Mouse (Mus musculus): ENCODE measurements around the gene Gm10842. TPM values are rescaled to one million over a fixed set of nuclear protein-coding genes. Genes with fewer than 3 reads are reported as not detected.
A peak's percentile ranks its signal among the peaks of the same experiment; 100 is the strongest.

Gm10842 gene
- polyA plus RNA-seq, 1 experiment from 2014 or later, result not detected

- no peak for DNase-seq (ENCODE audit: low spot score)
- no peak overlapping the region for H3K27ac ChIP-seq (replicated peaks; ENCODE audit: low read depth, low read length)
- 76% methylated on average over 3 of the region's 3 CpGs for WGBS
- no peaks in the 10 kb centered on the region for H3K9me3 ChIP-seq (replicated peaks; ENCODE audit: control insufficient read depth, low read length)
- H3K4me3 ChIP-seq (ENCODE audit: low read depth, low read length), result no peak overlapping the region
- H3K4me2 ChIP-seq (ENCODE audit: low read depth, low read length), result no peak overlapping the region
- H3K4me1 ChIP-seq (ENCODE audit: control insufficient read depth, insufficient read depth, low read length), result peaks cover 2% of the 10 kb centered on the region
- no peak overlapping the region for H3K9ac ChIP-seq (replicated peaks; ENCODE audit: low read length)
- no peak for ATAC-seq (replicated peaks; ENCODE audit: insufficient number of reproducible peaks, low FRiP score, low TSS enrichment, low read depth)
- no peaks in the 10 kb centered on the region for H3K36me3 ChIP-seq (replicated peaks; ENCODE audit: control insufficient read depth, insufficient read depth, low read depth, low read length)
- no peaks in the 10 kb centered on the region for H3K27me3 ChIP-seq (ENCODE audit: control insufficient read depth, insufficient read depth, low read length)
Measured at GRCm38 (mm10) chr11:105149353-105149752, 2.7 kb downstream of the Gm10842 start.

- Histone ChIP-seq H3K9ac (replicated peaks; ENCODE audit: low read length) (no peak overlapping the region), H3K27ac (replicated peaks; ENCODE audit: low read depth, low read length) (no peak overlapping the region), H3K27me3 (ENCODE audit: control insufficient read depth, insufficient read depth, low read length) (no peaks in the 10 kb centered on the region), H3K4me3 (ENCODE audit: low read depth, low read length) (no peak overlapping the region), H3K4me1 (ENCODE audit: control insufficient read depth, insufficient read depth, low read length) (peaks cover 2% of the 10 kb centered on the region), H3K9me3 (replicated peaks; ENCODE audit: control insufficient read depth, low read length) (no peaks in the 10 kb centered on the region), H3K4me2 (ENCODE audit: low read depth, low read length) (no peak overlapping the region), H3K36me3 (replicated peaks; ENCODE audit: control insufficient read depth, insufficient read depth, low read depth, low read length) (no peaks in the 10 kb centered on the region)
- WGBS, result 90% methylated on average over 1 of the region's 1 CpGs
- no peak for ATAC-seq (replicated peaks; ENCODE audit: insufficient number of reproducible peaks, low FRiP score, low TSS enrichment, low read depth)
- DNase-seq (ENCODE audit: low spot score), result no peak
Measured at GRCm38 (mm10) chr11:105149766-105150165, 3.1 kb downstream of the Gm10842 start.

GRCm38 (mm10) chr11:105150691-105151090 is 4.0 kb downstream of the Gm10842 start:
- H3K27ac ChIP-seq (replicated peaks; ENCODE audit: low read depth, low read length), result no peak overlapping the region
- no peak for ATAC-seq (replicated peaks; ENCODE audit: insufficient number of reproducible peaks, low FRiP score, low TSS enrichment, low read depth)
- no peaks in the 10 kb centered on the region for H3K27me3 ChIP-seq (ENCODE audit: control insufficient read depth, insufficient read depth, low read length)
- H3K4me3 ChIP-seq (ENCODE audit: low read depth, low read length), result no peak overlapping the region
- H3K36me3 ChIP-seq (replicated peaks; ENCODE audit: control insufficient read depth, insufficient read depth, low read depth, low read length), result no peaks in the 10 kb centered on the region
- H3K4me1 ChIP-seq (ENCODE audit: control insufficient read depth, insufficient read depth, low read length), result peaks cover 2% of the 10 kb centered on the region
- no peak overlapping the region for H3K9ac ChIP-seq (replicated peaks; ENCODE audit: low read length)
- no peak for DNase-seq (ENCODE audit: low spot score)
- no peak overlapping the region for H3K4me2 ChIP-seq (ENCODE audit: low read depth, low read length)
- WGBS, result 53% methylated on average over 4 of the region's 4 CpGs
- H3K9me3 ChIP-seq (replicated peaks; ENCODE audit: control insufficient read depth, low read length), result no peaks in the 10 kb centered on the region

GRCm38 (mm10) chr11:105151226-105152016 is 4.7 kb downstream of the Gm10842 start:
- H3K4me1 ChIP-seq (ENCODE audit: control insufficient read depth, insufficient read depth, low read length), result peaks cover 2% of the 10 kb centered on the region
- no peaks in the 10 kb centered on the region for H3K27me3 ChIP-seq (ENCODE audit: control insufficient read depth, insufficient read depth, low read length)
- DNase-seq (ENCODE audit: low spot score) (peak; percentile 11), ATAC-seq (replicated peaks; ENCODE audit: insufficient number of reproducible peaks, low FRiP score, low TSS enrichment, low read depth) (no peak)
- no peak overlapping the region for H3K27ac ChIP-seq (replicated peaks; ENCODE audit: low read depth, low read length)
- H3K9me3 ChIP-seq (replicated peaks; ENCODE audit: control insufficient read depth, low read length), result no peaks in the 10 kb centered on the region
- H3K9ac ChIP-seq (replicated peaks; ENCODE audit: low read length), result no peak overlapping the region
- 17% methylated on average over 19 of the region's 19 CpGs for WGBS
- no peaks in the 10 kb centered on the region for H3K36me3 ChIP-seq (replicated peaks; ENCODE audit: control insufficient read depth, insufficient read depth, low read depth, low read length)
- H3K4me2 ChIP-seq (ENCODE audit: low read depth, low read length), result no peak overlapping the region
- no peak overlapping the region for H3K4me3 ChIP-seq (ENCODE audit: low read depth, low read length)

- no peak for ATAC-seq (replicated peaks; ENCODE audit: insufficient number of reproducible peaks, low FRiP score, low TSS enrichment, low read depth)
- no peak overlapping the region for H3K9ac ChIP-seq (replicated peaks; ENCODE audit: low read length)
- no peak overlapping the region for H3K4me2 ChIP-seq (ENCODE audit: low read depth, low read length)
- no peaks in the 10 kb centered on the region for H3K9me3 ChIP-seq (replicated peaks; ENCODE audit: control insufficient read depth, low read length)
- H3K27ac ChIP-seq (replicated peaks; ENCODE audit: low read depth, low read length), result no peak overlapping the region
- peaks cover 2% of the 10 kb centered on the region for H3K4me1 ChIP-seq (ENCODE audit: control insufficient read depth, insufficient read depth, low read length)
- H3K27me3 ChIP-seq (ENCODE audit: control insufficient read depth, insufficient read depth, low read length), result no peaks in the 10 kb centered on the region
- WGBS, result 100% methylated on average over 1 of the region's 4 CpGs
- H3K36me3 ChIP-seq (replicated peaks; ENCODE audit: control insufficient read depth, insufficient read depth, low read depth, low read length), result no peaks in the 10 kb centered on the region
- no peak for DNase-seq (ENCODE audit: low spot score)
- no peak overlapping the region for H3K4me3 ChIP-seq (ENCODE audit: low read depth, low read length)
Measured at GRCm38 (mm10) chr11:105152017-105152300, 5.3 kb downstream of the Gm10842 start.

GRCm38 (mm10) chr11:105152357-105152899 is 5.7 kb downstream of the Gm10842 start:
- Histone ChIP-seq H3K4me3 (ENCODE audit: low read depth, low read length) (no peak overlapping the region), H3K27me3 (ENCODE audit: control insufficient read depth, insufficient read depth, low read length) (no peaks in the 10 kb centered on the region), H3K4me1 (ENCODE audit: control insufficient read depth, insufficient read depth, low read length) (peaks cover 2% of the 10 kb centered on the region), H3K27ac (replicated peaks; ENCODE audit: low read depth, low read length) (no peak overlapping the region), H3K36me3 (replicated peaks; ENCODE audit: control insufficient read depth, insufficient read depth, low read depth, low read length) (no peaks in the 10 kb centered on the region), H3K9ac (replicated peaks; ENCODE audit: low read length) (no peak overlapping the region), H3K4me2 (ENCODE audit: low read depth, low read length) (no peak overlapping the region), H3K9me3 (replicated peaks; ENCODE audit: control insufficient read depth, low read length) (no peaks in the 10 kb centered on the region)
- WGBS, result 60% methylated on average over 11 of the region's 11 CpGs
- DNase-seq (ENCODE audit: low spot score), result peak; percentile 9
- no peak for ATAC-seq (replicated peaks; ENCODE audit: insufficient number of reproducible peaks, low FRiP score, low TSS enrichment, low read depth)

GRCm38 (mm10) chr11:105153068-105153833 is 6.6 kb downstream of the Gm10842 start:
- ATAC-seq (replicated peaks; ENCODE audit: insufficient number of reproducible peaks, low FRiP score, low TSS enrichment, low read depth), result peak; percentile 88
- peak; percentile 79 for DNase-seq (ENCODE audit: low spot score)
- H3K9ac ChIP-seq (replicated peaks; ENCODE audit: low read length), result no peak overlapping the region
- H3K27me3 ChIP-seq (ENCODE audit: control insufficient read depth, insufficient read depth, low read length), result no peaks in the 10 kb centered on the region
- H3K9me3 ChIP-seq (replicated peaks; ENCODE audit: control insufficient read depth, low read length), result no peaks in the 10 kb centered on the region
- no peak overlapping the region for H3K27ac ChIP-seq (replicated peaks; ENCODE audit: low read depth, low read length)
- peaks cover 2% of the 10 kb centered on the region for H3K4me1 ChIP-seq (ENCODE audit: control insufficient read depth, insufficient read depth, low read length)
- no peaks in the 10 kb centered on the region for H3K36me3 ChIP-seq (replicated peaks; ENCODE audit: control insufficient read depth, insufficient read depth, low read depth, low read length)
- 10% methylated on average over 12 of the region's 12 CpGs for WGBS
- H3K4me2 ChIP-seq (ENCODE audit: low read depth, low read length), result no peak overlapping the region
- H3K4me3 ChIP-seq (ENCODE audit: low read depth, low read length), result no peak overlapping the region

- Histone ChIP-seq H3K4me2 (ENCODE audit: low read depth, low read length) (no peak overlapping the region), H3K4me1 (ENCODE audit: control insufficient read depth, insufficient read depth, low read length) (peaks cover 2% of the 10 kb centered on the region), H3K27ac (replicated peaks; ENCODE audit: low read depth, low read length) (no peak overlapping the region), H3K36me3 (replicated peaks; ENCODE audit: control insufficient read depth, insufficient read depth, low read depth, low read length) (no peaks in the 10 kb centered on the region), H3K9me3 (replicated peaks; ENCODE audit: control insufficient read depth, low read length) (no peaks in the 10 kb centered on the region), H3K9ac (replicated peaks; ENCODE audit: low read length) (no peak overlapping the region), H3K4me3 (ENCODE audit: low read depth, low read length) (no peak overlapping the region), H3K27me3 (ENCODE audit: control insufficient read depth, insufficient read depth, low read length) (no peaks in the 10 kb centered on the region)
- ATAC-seq (replicated peaks; ENCODE audit: insufficient number of reproducible peaks, low FRiP score, low TSS enrichment, low read depth), result no peak
- DNase-seq (ENCODE audit: low spot score), result no peak
- WGBS, result 48% methylated on average over 4 of the region's 4 CpGs
Measured at GRCm38 (mm10) chr11:105155915-105156314, 9.2 kb downstream of the Gm10842 start.
